Mouse (Mus musculus): ENCODE measurements at regions not wholly inside any gene's neighbourhood (a gene's known extent, or its start where the extent isn't known, plus 50 kb on each side); places are given as distances from the start of the nearest gene placed in this dataset.

DNA sequence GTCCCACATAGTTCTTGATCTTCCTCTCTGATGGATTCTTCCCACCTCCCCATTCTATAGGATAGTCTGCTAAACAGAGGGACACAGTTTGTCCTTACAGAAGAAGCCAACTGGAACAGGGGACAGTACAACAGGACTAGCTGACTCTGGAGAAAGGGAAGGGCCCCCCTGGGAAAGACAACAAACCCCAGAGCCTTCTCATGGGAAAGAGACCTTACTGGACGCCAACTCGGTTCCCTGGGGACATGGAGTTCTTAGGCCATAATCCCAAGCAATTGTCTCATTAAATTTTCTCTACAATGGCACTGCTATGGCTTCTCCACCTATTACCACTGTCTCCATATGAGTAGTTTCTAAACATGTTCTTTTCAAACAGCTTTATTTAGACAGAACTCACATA, 1313.2 kb upstream of the A1bg start:
- TF ChIP-seq CTCF (IDR thresholded peaks at IDR 0.05; ENCODE audit: low read depth) (no peak), EP300 (IDR thresholded peaks at IDR 0.05; ENCODE audit: low read depth) (no peak)
